Mouse (Mus musculus): Measurements from ENCODE around the gene Vgf.

The Vgf gene

DNA sequence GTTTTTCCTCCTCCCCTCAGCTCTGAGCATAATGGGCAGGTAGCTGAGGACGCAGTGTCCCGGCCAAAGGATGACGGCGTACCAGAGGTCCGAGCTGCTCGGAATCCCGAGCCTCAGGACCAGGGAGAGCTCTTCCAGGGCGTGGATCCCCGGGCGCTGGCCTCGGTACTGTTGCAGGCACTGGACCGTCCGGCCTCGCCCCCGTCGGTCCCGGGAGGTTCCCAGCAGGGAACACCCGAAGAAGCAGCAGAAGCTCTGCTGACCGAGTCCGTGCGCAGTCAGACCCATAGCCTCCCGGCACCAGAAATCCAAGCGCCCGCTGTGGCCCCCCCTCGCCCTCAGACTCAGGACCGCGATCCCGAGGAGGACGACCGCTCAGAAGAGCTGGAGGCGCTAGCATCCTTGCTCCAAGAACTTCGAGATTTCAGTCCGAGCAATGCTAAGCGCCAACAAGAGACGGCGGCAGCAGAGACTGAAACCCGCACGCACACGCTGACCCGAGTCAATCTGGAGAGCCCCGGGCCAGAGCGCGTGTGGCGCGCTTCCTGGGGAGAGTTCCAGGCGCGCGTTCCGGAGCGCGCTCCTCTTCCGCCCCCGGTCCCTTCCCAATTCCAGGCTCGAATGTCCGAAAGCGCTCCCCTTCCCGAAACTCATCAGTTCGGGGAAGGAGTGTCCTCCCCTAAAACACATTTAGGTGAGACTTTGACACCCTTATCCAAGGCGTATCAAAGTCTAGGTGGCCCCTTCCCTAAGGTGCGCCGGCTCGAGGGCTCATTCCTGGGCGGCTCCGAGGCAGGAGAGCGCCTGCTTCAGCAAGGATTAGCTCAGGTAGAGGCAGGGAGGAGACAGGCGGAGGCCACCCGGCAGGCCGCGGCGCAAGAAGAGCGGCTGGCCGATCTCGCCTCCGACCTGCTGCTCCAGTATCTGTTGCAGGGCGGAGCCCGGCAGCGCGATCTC is 5.2 kb downstream of the Vgf start:
- peak; percentile 19 to 24 for DNase-seq

DNA sequence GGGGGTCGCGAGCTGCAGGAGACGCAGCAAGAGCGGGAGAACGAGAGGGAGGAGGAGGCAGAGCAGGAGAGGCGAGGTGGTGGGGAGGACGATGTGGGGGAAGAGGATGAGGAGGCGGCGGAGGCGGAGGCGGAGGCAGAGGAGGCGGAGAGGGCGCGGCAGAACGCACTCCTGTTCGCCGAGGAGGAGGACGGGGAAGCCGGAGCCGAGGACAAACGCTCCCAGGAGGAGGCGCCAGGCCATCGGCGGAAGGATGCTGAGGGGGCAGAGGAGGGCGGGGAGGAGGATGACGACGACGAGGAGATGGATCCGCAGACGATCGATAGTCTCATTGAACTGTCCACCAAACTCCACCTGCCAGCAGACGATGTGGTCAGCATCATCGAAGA is 5.8 kb downstream of the Vgf start:
- peak; percentile 26 to 32 for DNase-seq

DNA sequence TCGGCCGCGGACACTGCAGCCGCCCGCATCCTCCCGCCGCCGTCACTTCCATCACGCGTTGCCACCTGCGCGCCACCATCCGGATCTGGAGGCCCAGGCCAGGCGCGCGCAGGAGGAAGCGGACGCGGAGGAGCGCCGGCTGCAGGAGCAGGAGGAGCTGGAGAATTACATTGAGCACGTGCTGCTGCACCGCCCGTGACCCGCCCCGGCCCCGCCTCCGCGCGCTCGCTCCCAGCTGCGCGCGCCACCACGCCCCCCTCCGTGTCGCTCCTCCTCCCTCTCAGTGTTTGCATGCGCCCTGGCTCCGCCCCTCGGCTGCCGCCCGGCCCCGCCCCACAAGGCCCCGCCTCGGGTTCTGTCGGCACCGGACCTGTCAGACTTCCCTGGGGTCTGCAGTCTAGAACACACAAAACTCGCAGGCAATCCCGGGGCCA is 6.5 kb downstream of the Vgf start:
- peak; percentile 73 to 80 for DNase-seq

DNA sequence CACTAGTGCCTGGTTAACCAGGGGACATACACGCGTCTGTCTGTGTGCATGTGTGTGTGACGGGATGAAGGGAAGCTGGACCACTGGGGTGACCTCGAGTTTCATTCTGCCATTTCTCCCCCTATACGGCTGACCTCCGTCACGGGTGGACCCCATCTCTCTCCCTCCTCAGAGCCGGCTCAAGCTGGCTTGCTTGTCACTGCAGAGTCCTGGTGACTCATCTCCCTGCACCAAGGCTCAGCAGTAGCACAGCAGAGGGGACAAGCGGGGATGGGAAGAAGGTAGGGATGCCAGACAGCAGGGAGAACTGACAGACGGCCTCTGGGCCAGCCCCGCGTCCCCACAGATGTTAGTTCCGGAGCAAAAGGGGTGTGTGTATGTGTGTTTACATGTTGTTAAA is 10.0 kb downstream of the Vgf start:
- DNase-seq: no peak

DNA sequence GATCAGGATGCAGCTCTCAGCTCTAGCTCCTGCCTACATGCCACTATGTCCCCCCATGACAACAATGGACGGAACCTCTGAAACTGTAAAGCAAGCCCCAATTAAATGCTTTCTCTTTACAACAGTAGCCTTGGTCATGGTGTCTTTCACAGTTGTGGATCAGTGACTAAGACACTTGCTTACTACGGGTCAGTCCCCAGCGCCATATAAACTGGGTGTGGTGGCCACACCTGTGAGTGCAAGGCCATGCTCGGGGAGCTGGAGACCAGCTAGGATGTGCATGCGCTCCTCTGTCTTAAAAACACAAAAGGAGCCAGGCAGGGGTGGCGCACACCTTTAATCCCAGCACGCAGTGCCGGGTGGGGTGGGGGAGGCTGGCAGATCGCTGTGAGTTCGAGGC is 13.3 kb downstream of the Vgf start:
- no peak for DNase-seq

DNA sequence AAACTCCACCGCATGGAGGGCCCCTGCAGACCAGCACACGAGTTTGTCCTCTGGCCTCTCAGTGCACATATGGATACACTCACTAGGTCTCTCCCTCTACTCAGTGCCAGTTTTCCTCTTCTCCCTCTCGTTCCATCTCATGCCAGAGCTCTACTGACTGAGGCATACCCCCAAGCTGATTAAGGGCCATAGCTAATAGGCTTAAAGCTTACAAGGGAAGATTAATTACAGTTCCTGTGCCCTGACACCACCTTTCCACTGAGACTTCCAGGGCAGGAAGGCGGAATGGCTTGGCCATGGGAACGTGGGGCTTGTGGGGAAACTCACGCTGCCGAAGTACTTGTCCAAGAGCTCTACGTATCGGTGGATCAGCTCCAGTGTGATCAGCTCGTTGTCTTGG is 15.2 kb downstream of the Vgf start:
- no peak for DNase-seq

DNA sequence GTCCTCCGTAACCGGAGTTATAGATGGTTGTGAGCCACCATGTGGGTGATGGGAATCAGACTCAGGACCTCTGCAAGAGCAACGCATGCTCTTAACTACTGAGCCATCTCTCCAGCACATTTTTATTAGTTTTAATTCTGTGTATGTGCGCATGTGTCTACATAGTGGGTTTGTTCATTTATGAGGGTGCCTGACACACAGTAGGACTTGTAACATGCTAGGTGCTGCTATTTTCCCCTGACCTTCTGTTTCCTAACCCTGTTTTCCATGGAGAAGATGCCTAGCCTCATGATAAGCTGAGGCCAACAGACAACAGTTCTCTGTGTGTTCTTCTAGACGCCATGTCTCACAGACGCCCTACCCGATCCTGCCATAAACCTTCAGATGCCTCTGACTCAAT is 17.8 kb downstream of the Vgf start:
- DNase-seq: no peak

DNA sequence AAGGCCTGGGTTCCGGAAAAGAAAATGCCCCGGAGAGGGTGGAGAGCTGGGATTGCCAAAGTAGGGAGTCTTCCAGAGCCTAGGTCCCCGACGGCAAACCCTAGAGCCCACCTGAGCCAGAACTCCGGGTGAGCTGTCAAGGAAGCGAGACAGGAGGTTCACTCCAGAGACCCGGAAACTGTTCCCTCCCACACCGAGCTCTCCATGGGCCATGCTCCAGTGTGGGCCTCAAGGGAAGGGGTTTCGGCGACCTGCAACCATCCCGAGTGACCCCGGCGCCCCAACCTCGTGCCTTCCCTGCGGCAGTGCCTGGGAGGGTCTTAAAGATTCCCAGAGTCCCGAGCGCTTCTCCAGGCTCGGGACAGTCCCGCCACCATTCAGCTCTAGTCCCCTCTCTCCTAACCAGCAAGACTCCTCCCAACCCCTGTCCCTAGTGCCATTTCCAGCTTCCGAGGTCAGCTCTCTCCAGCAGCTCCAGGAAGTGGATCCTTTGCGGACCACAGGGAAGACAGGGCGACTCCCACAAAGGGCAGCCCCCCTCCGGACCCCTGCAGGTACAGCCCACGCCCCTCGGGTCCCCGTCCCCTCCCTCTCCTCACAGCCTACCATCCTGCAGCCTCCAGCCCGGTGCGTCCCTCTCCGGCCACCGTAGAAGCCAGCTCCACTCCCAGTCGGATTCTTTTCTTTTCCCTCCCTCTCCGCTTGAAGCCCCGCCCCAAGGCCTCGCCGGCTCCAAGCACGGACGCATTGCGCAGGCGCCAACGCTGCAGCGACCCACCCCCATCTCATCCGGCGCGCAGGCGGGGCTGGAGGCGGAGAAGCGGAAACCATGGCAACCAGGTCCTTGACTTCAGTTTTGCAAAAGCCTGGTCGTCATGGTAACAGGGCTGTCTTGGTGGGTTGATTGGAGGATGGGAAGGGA is 19.5 kb downstream of the Vgf start, which contains the start of gene Ap1s1:
Ap1s1 (minus strand) TSS at position 734 of the 922 bp plus-strand sequence.
- peak; percentile 98 to 99 for DNase-seq

DNA sequence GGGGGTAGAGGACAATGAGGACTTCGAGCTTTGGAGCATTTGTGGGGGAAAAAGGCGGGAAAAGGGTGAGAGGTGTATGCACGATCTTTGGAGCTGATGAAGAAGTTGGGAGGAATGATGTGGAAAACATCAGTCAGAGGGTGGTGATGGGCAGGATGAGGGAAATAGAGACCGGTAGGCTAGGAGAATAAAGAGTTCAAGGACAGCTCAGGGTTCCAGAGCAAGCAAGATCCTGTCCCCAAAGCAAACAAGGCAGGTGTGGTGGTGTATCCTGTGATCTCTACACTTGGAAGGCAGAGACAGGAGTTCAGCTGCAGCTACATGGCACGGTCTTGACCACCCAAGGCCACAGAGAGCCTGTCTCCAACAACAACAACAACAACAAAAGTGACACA is 20.1 kb downstream of the Vgf start:
- no peak for DNase-seq

DNA sequence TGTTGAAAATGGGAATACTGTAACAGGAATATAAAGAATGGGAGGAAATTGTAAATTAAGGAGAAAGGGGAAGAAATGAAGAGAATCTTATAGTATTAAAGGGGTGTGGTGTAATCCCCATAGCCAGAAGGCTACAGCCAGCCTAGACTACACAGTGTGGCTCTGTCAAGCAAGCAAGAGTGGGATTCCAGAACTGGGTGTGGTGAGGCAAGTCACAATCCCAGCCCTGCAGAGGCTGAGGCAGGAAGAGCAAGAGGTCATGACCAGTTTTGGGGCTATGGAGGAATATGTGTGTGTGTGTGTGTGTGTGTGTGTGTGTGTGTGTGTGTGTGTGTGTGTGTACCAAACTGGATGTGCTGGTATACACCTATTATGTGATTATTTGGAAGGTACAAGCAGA is 20.8 kb downstream of the Vgf start:
- DNase-seq: no peak

DNA sequence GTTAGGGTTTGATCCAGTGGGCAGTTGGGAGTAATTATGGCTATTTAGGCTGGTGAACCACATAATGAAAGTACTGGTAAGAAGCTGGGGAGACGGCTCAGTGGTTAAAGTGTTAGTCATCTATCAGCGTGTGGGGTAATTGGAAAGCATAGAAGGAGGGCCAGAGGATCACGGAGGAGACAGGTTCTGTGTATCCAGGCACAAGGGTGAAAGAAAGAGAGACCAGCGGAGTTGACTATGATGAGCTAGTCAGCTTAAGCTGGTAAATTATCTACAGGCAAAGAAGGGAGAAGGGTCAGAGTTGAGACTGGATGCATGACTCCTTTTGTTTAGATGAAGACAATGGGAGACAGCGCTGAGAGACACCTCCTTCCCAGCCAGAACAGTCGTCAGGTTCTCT is 24.9 kb downstream of the Vgf start:
- DNase-seq: no peak

DNA sequence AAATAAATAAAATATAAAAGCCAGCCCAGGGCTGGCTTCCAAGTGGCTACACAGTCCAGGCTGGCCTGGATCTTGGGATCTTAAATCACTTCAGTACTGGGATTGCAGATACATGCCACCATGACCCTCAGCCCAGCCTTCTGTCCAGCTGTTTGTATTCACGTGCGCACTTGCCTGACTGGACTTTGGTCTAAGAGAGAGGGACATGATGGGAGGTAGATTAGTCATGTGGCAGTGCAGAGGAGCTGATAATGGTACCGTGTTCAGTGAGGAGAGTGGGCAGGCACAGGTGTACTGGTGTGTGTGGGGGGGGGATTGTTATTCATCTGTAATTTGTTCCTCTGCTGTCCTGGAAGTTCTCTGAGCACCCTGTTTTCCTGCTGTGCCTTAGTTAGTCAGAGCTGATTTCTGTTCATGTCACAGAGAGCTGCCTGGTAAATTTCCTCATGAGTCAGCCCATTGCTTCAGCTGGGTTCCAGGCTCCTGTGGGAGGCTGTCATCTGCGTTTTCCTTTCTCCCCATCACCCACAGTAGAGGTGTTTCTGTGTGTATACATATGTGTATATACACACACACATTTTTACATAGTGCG is 25.8 kb downstream of the Vgf start:
- DNase-seq: no peak

DNA sequence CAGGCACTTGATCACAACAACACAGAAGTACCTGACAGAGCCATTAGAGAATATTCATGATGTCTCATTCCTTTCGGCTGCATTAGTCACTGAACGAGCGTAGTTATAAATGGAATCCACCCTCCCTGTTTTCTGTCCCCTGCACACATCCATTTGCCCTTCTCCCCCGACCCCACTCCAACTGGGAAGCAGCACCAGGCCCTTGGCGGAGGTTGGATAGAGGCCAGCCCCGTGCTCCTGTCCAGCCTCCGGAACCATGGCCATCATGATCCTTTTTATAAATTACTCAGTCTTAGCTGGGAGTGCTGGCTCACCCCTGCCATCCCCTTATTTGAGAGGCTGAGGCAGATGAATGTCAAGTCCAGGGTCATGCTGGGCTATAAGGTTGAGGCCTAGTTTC is 28.1 kb downstream of the Vgf start:
- no peak for DNase-seq

DNA sequence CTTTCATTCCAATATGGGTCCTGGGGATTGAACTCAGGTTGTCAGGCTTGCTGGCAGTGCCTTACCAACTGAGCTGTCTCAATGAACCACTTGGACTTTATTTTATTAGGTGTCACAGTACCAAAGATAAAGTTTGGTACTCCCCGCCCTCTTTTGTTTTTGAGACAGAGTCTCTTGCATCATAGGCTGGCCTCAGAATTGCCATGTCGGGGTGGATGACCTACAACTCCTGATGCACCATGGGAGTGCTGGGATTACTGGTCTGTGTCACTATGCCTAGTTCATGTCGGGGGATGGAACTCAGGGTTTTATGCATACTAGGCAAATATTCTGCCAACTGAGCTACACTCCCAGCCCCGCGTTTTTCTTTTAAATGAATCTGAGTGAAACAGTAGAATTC is 28.7 kb downstream of the Vgf start:
- DNase-seq: no peak

DNA sequence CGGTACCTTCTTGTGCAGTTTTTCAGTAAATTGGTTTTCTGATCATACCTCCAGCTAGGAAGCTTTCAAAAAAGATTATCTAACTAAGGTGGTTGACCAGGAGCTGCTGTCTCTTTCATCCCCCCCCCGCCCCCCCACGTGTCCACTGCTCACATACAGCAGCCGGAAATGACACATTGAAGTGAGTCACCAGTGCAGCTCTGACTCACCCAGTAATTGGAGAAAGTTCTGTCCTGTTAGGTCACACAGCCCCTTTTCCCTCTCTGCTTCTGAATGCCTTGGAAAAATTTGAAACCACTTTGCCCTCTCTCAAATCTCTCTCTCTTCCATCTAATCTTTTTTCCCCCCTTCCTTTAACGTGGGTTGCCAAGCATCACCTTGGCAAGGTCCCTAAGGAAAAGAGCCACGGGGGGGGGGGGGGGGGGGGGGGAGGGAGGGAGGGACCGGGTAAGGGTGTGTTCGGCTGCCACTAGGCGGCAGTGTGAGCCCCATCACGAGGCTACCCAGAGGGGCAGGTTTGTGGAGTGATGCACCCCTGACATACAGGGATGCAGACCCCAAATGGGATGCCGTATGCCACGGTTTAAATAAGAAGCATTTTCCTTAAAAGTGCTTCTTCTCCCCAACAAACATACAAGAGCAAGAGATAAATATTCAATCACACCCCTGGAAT is 35.8 kb downstream of the Vgf start:
- peak; percentile 67 to 71 for DNase-seq

DNA sequence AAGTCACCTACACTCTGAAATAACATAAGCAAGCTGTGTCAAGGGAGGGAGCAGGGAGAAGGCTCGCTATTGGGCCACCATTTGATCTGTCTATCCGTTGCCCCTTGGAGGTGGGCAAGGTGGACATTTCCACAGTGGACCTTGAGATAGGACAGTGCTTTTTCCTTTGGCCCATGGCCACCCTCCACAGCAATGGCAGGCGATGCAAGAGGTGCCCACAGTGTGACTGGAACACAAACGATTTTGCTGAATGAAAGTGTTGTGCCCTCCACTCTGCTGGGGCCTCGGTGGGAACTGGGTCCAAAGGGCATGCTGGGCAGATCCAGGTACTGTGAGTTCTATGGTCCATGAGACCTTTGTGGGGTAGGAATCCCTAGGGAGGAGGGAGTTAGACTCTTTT is 36.4 kb downstream of the Vgf start:
- no peak for DNase-seq

DNA sequence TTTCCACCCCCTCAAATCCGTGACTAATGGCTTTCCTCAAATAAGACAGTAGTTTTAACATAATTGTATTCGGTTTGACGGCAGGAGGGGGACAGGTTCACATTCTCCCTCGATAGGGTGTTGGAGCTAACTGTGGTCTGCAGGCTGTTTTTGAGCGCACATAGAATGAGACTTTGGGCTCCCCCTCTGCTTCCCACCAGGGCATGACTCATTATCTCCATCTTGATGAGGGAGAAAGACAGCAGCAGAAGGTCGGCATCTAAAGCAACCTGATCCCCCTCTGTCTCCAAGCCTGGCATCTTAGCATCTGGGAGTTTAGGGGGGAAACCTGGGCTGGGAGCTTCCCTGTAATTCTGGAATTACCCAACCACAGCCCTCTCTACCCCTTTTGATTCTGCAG is 39.3 kb downstream of the Vgf start:
- no peak for DNase-seq

DNA sequence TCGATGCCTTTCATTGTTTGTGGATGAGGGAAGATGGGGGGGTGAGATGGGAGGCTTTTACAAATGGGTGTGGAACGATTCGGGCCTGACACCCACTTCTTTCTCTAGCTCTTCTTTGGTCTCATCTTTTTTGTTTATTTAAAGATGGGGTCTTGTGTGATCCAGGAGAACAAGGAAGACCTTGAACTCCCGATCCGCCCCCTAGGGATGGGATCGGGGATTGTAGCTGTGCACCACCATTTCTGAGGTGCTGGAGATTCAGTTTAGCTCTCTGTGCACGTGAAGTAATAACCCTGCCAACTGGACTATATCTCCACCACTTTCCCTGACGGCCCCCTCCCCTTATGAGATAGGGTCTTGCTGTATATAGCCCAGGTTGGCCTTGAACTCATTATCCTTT is 39.7 kb downstream of the Vgf start:
- DNase-seq: no peak

DNA sequence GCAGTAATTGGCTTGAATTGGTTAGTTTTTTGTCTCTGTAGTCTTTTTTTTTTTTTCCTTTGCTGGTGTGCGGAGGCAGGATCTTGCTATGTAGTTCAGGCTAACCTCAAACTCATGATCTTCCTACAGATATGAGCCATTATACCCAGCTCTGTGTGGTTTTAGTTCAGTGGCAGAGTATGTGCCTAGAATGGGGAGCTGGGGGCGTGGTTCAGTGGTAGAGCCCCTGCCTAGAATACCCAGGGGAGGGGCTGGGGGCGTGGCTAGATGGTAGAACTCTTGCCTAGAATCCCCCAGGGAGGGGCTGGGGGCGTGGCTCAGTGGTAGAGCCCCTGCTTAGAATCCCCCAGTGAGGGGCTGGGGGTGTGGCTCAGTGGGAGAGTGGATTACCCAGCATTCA is 42.5 kb downstream of the Vgf start:
- DNase-seq: no peak

DNA sequence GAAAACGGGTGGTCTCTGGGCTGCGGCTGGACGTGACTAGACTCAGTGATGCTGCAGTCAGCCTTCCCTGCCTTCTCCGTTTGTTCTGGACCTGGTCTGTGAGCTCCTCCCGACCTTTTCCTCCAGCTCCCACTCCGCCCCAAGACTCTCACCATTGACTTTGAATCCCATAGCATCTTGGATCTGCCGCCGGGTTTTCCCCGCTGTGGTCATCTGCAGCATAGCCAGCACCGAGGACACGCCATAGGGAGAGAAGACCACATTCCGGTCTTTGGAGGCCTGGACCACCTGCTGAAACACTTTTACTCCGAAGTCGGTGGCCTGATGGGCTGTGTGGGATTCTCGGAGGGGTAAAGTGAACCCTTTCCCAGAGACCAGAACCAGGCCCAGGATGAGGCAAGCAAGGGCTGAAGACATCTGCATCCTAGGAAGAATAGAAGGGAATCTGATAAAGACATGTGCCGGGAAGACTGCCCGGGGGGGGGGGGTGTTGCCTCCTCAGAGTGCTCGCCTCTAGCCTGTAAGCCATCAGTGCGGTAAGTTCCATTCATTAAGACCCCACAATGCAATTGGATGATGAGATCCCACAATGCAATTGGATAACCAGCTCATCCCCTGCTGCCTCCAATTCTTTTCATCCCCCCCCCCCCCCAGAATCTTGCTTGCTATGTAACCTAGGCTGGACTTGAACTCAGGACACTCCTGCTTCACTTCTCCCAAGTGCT is 44.9 kb downstream of the Vgf start:
- no peak for DNase-seq

DNA sequence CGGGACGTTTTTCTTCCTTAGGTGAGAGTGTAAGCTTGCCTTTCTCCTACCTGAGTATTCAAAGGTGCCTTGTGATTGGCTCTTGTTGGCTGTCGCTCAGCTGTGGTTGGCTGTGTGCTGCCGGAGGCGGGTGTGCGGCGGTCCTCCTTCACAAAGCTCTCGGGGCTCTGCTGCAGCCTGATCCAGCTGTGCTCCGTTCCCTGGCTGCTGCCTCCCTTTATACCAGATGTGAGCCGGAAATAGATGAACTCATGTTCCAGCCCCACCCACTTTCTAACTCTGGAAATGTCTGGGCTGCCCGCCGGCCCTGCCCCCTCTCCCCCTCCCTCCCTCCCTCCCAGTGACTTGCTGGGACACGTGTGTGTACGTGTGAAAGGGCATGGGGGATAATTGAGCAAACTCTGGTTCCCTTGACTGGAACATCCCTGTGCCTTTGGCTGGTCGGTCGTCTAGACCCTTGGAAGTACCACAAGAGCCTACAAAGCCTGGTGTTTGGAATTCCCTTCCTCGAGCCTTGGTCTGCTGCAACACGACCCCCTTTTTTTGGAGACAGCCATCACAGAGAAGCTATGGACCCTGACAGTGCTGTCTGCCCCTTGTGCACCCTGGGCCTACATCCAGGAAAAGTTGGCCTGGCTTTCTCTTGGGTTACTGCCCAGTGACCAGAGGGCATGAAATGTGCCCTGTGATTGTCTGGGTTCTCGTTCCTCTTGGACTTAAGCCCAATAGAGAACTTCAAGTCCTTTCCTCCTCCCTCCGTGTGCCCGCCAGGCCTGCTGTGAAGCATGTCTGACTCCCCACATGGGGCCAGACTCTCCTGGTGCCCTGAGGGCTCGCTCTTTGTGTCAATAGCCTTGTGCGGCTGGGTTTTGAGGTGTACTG is 46.1 kb downstream of the Vgf start, which contains the start of gene Serpine1:
Serpine1 (minus strand) TSS at position 190 of the 882 bp plus-strand sequence.
- peak; percentile 30 to 43 for DNase-seq

Data from cerebellum, postnatal 36 days (tissue).